Mouse (Mus musculus) liver, adult 2 months (tissue): ENCODE measurements around the gene Chst15.

Source experiments
- CTCF ChIP-seq: fragments of 200-500 bp; IDR thresholded peaks from 2 replicates; pipeline ENCODE4 v1.5.1; 2011; ENCODE audit warnings: low read depth, low read length, control low read depth
- POLR2A ChIP-seq: fragments of 200-500 bp; IDR thresholded peaks from 2 replicates; pipeline ENCODE4 v1.6.1; 2011; ENCODE audit warnings: low read length, control low read depth; ENCODE audit not compliant: insufficient read depth; ENCODE audit errors: extremely low read depth

DNA sequence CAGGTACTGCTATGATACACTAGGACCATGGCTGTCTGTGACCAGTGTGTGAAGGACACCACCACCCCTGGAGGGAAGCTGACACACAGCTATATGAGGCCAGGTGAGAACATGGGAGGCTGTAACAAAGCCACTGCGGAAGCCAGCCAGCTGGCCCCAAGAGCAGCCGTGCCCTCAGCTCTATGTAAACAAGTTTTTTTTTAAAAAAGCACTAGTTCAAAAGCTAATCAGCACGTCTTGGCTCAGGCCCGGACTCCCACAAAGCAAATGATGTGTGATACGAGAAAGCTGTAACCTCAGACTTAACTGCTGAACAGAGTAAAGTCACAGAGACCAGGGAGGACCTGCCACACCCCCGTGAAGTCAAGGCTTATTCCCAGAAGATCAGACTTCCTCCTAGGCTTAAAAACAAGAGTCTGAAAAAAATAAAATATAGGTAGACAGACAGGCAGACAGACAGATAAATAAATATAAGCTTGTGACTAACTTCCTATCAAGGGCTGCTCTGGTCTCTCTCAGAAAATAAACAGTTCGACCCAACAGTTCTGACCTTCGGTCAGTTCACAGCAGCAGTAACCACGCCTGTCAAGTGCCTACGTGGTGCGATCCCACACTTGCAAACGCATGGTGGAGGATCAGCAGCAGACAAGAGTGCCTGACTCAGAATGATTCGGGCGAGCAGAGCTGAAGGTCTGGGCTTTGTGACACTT lies 30.2 kb downstream of the Chst15 start:
- TF ChIP-seq CTCF (no peak), POLR2A (no peak)
